Mouse (Mus musculus): ENCODE measurements around the gene Bcan. TPM values are rescaled to one million over a fixed set of nuclear protein-coding genes. Genes with fewer than 3 reads are reported as not detected.

Gene Bcan
- polyA plus RNA-seq, 1 experiment from 2014 or later: 0.18 TPM

- WGBS: 85% methylated on average over 5 of the region's 5 CpGs
- Histone ChIP-seq H3K4me2 (ENCODE audit: low read depth, low read length) (no peak overlapping the region), H3K27me3 (replicated peaks; ENCODE audit: control insufficient read depth, insufficient read depth, low read length) (no peaks in the 10 kb centered on the region), H3K36me3 (ENCODE audit: control insufficient read depth, insufficient read depth, low read length) (no peaks in the 10 kb centered on the region), H3K9ac (ENCODE audit: low read depth, low read length) (no peak overlapping the region), H3K27ac (ENCODE audit: low read length) (no peak overlapping the region), H3K4me1 (ENCODE audit: control insufficient read depth, insufficient read depth, low read length) (peaks cover 48% of the 10 kb centered on the region), H3K4me3 (ENCODE audit: low read length) (no peak overlapping the region), H3K9me3 (ENCODE audit: control insufficient read depth, low read length) (no peaks in the 10 kb centered on the region)
- ATAC-seq: no peak
Measured at GRCm38 (mm10) chr3:87979493-87979892, 20.5 kb downstream of the Bcan start.

DNA sequence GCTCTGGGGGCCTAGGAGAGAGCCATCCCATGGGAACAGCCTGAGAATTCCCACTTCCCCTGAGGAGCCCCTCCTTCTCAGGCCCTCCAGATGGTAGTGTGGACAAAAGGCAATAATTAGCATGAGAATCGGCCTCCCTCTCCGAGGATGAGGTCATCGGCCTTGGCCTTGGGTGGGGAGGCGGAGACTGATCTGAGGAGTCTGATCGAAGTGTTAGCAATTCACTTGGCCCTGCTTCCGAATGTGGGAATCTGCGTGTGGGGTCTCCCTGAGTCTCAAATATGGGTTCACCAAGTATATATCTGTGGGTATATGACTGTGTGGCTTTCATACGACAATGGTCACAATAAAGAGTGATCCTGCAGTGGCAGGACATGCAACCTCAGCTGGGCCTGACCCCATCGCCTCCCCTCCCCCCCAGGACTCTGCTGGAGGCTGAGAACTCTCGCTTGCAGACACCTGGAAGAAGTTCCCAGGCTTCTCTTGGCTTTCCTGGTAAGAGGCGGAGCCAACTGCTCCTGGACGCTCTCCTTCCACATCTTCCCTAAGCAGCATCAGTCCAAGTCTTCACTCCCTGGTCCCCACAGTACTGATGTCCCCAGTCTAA lies 25.5 kb downstream of the Bcan start:
- H3K9me3 ChIP-seq (ENCODE audit: control insufficient read depth, low read length): no peaks in the 10 kb centered on the region
- ATAC-seq: peak; percentile 17; the same call in 1 of the 2 replicates
- H3K27me3 ChIP-seq (replicated peaks; ENCODE audit: control insufficient read depth, insufficient read depth, low read length): 0 out of 2 replicates have a peak, but pooled peaks cover 4% of the 10 kb centered on the region
- H3K4me3 ChIP-seq (ENCODE audit: low read length): peak overlapping the region; percentile 64; the same call in 1 of the 2 replicates
- H3K4me2 ChIP-seq (ENCODE audit: low read depth, low read length): peak overlapping the region; percentile 93
- H3K9ac ChIP-seq (ENCODE audit: low read depth, low read length): 0 out of 2 replicates have a peak overlapping the region, but pooled peaks have one; percentile 47
- WGBS: 24% methylated on average over 12 of the region's 12 CpGs
- peak overlapping the region; percentile 14; the same call in 1 of the 2 replicates for H3K27ac ChIP-seq (ENCODE audit: low read length)
- H3K4me1 ChIP-seq (ENCODE audit: control insufficient read depth, insufficient read depth, low read length): peaks cover 42% of the 10 kb centered on the region
- H3K36me3 ChIP-seq (ENCODE audit: control insufficient read depth, insufficient read depth, low read length): no peaks in the 10 kb centered on the region

- H3K9ac ChIP-seq (ENCODE audit: low read depth, low read length): peak overlapping the region; percentile 47; the same call in 1 of the 2 replicates
- WGBS: 51% methylated on average over 14 of the region's 14 CpGs
- H3K9me3 ChIP-seq (ENCODE audit: control insufficient read depth, low read length): no peaks in the 10 kb centered on the region
- peak overlapping the region; percentile 14; the same call in 1 of the 2 replicates for H3K27ac ChIP-seq (ENCODE audit: low read length)
- H3K36me3 ChIP-seq (ENCODE audit: control insufficient read depth, insufficient read depth, low read length): no peaks in the 10 kb centered on the region
- H3K27me3 ChIP-seq (replicated peaks; ENCODE audit: control insufficient read depth, insufficient read depth, low read length): 0 out of 2 replicates have a peak, but pooled peaks cover 4% of the 10 kb centered on the region
- peak overlapping the region; percentile 64 for H3K4me3 ChIP-seq (ENCODE audit: low read length)
- peak; percentile 0; the same call in 1 of the 2 replicates for ATAC-seq
- H3K4me2 ChIP-seq (ENCODE audit: low read depth, low read length): peak overlapping the region; percentile 93
- H3K4me1 ChIP-seq (ENCODE audit: control insufficient read depth, insufficient read depth, low read length): peaks cover 42% of the 10 kb centered on the region
Measured at GRCm38 (mm10) chr3:87973593-87974380, 26.2 kb downstream of the Bcan start.

DNA sequence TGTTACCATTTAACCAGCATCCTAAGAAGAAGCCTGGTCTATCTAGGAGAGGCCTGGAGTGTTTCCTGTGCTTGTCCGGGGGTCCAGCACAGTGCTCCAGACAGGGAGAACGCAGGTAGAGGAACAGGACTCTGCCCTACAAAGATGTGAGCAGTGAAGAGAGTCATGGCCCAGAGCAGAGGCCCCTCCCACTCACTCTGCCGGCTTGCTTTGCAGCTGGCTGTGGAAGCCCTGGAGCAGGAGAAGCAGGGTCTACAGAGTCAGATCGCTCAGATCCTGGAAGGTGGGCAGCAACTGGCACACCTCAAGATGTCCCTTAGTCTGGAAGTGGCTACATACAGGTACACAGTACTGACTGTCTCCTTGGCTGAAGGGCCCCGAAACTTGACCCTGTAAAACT lies 27.3 kb downstream of the Bcan start:
- 24% methylated on average over 5 of the region's 5 CpGs for WGBS
- H3K9ac ChIP-seq (ENCODE audit: low read depth, low read length): peak overlapping the region; percentile 82
- peak overlapping the region; percentile 33; the same call in 1 of the 2 replicates for H3K27ac ChIP-seq (ENCODE audit: low read length)
- peak overlapping the region; percentile 64 for H3K4me3 ChIP-seq (ENCODE audit: low read length)
- H3K36me3 ChIP-seq (ENCODE audit: control insufficient read depth, insufficient read depth, low read length): no peaks in the 10 kb centered on the region
- no peaks in the 10 kb centered on the region for H3K9me3 ChIP-seq (ENCODE audit: control insufficient read depth, low read length)
- H3K4me1 ChIP-seq (ENCODE audit: control insufficient read depth, insufficient read depth, low read length): peaks cover 42% of the 10 kb centered on the region
- no peak for ATAC-seq
- 0 out of 2 replicates have a peak, but pooled peaks cover 4% of the 10 kb centered on the region for H3K27me3 ChIP-seq (replicated peaks; ENCODE audit: control insufficient read depth, insufficient read depth, low read length)
- H3K4me2 ChIP-seq (ENCODE audit: low read depth, low read length): peak overlapping the region; percentile 93

DNA sequence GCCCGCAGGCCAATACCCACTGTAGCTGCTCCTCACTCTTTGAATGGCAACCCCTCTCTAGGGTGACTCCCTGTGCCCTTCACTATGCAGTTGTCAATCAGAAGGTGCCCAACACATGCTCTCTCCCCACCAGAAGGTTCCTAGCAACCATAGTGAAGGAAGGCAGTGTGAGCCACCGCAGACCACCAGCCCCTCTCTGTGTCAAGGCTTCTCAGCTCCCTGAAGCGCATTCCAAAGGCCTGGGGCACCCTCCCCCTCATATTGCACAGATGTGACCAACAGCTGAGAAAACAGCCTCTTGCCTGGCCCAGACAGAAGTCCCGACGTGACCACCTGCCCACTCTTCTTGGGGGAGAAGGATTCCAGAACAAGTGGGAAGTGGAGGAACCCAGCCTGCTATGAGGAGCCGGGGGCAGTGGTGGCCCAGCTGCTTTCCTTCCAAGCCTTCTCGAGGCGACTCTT lies 27.8 kb downstream of the Bcan start:
- peak overlapping the region; percentile 93 for H3K4me2 ChIP-seq (ENCODE audit: low read depth, low read length)
- peak overlapping the region; percentile 64 for H3K4me3 ChIP-seq (ENCODE audit: low read length)
- H3K27me3 ChIP-seq (replicated peaks; ENCODE audit: control insufficient read depth, insufficient read depth, low read length): 0 out of 2 replicates have a peak, but pooled peaks cover 4% of the 10 kb centered on the region
- no peaks in the 10 kb centered on the region for H3K9me3 ChIP-seq (ENCODE audit: control insufficient read depth, low read length)
- H3K27ac ChIP-seq (ENCODE audit: low read length): 0 out of 2 replicates have a peak overlapping the region, but pooled peaks have one; percentile 17
- WGBS: 20% methylated on average over 8 of the region's 8 CpGs
- H3K36me3 ChIP-seq (ENCODE audit: control insufficient read depth, insufficient read depth, low read length): no peaks in the 10 kb centered on the region
- no peak for ATAC-seq
- peak overlapping the region; percentile 82 for H3K9ac ChIP-seq (ENCODE audit: low read depth, low read length)
- H3K4me1 ChIP-seq (ENCODE audit: control insufficient read depth, insufficient read depth, low read length): peaks cover 42% of the 10 kb centered on the region

GRCm38 (mm10) chr3:87971489-87972202 lies 28.4 kb downstream of the Bcan start:
- Histone ChIP-seq H3K4me1 (ENCODE audit: control insufficient read depth, insufficient read depth, low read length) (peaks cover 42% of the 10 kb centered on the region), H3K4me2 (ENCODE audit: low read depth, low read length) (peak overlapping the region; percentile 93), H3K27me3 (replicated peaks; ENCODE audit: control insufficient read depth, insufficient read depth, low read length) (0 out of 2 replicates have a peak, but pooled peaks cover 4% of the 10 kb centered on the region), H3K9me3 (ENCODE audit: control insufficient read depth, low read length) (no peaks in the 10 kb centered on the region), H3K4me3 (ENCODE audit: low read length) (peak overlapping the region; percentile 64), H3K27ac (ENCODE audit: low read length) (peak overlapping the region; percentile 74), H3K36me3 (ENCODE audit: control insufficient read depth, insufficient read depth, low read length) (no peaks in the 10 kb centered on the region), H3K9ac (ENCODE audit: low read depth, low read length) (peak overlapping the region; percentile 82)
- peak; percentile 12 for ATAC-seq
- 2% methylated on average over 58 of the region's 60 CpGs for WGBS

GRCm38 (mm10) chr3:87970939-87971488 lies 29.0 kb downstream of the Bcan start, which contains the start of gene Nes:
Nes (plus strand) TSS chr3:87971078.
- ATAC-seq: peak; percentile 78
- Histone ChIP-seq H3K9ac (ENCODE audit: low read depth, low read length) (peak within 1 kb of the TSS; percentile 82), H3K4me1 (ENCODE audit: control insufficient read depth, insufficient read depth, low read length) (peaks cover 42% of the 10 kb centered on the region), H3K27me3 (replicated peaks; ENCODE audit: control insufficient read depth, insufficient read depth, low read length) (0 out of 2 replicates have a peak, but pooled peaks cover 4% of the 10 kb centered on the region), H3K4me3 (ENCODE audit: low read length) (peak within 1 kb of the TSS; percentile 64), H3K4me2 (ENCODE audit: low read depth, low read length) (peak within 1 kb of the TSS; percentile 93), H3K27ac (ENCODE audit: low read length) (peak within 1 kb of the TSS; percentile 74), H3K36me3 (ENCODE audit: control insufficient read depth, insufficient read depth, low read length) (no peaks in the 10 kb centered on the region), H3K9me3 (ENCODE audit: control insufficient read depth, low read length) (no peaks in the 10 kb centered on the region)
- under 1% methylated on average over 44 of the region's 44 CpGs for WGBS

- peaks cover 42% of the 10 kb centered on the region for H3K4me1 ChIP-seq (ENCODE audit: control insufficient read depth, insufficient read depth, low read length)
- peak overlapping the region; percentile 45; the same call in 1 of the 2 replicates for H3K27ac ChIP-seq (ENCODE audit: low read length)
- ATAC-seq: peak; percentile 18; the same call in 1 of the 2 replicates
- peak overlapping the region; percentile 82 for H3K9ac ChIP-seq (ENCODE audit: low read depth, low read length)
- H3K27me3 ChIP-seq (replicated peaks; ENCODE audit: control insufficient read depth, insufficient read depth, low read length): 0 out of 2 replicates have a peak, but pooled peaks cover 4% of the 10 kb centered on the region
- 1% methylated on average over 21 of the region's 21 CpGs for WGBS
- H3K36me3 ChIP-seq (ENCODE audit: control insufficient read depth, insufficient read depth, low read length): no peaks in the 10 kb centered on the region
- peak overlapping the region; percentile 64 for H3K4me3 ChIP-seq (ENCODE audit: low read length)
- H3K4me2 ChIP-seq (ENCODE audit: low read depth, low read length): peak overlapping the region; percentile 93
- no peaks in the 10 kb centered on the region for H3K9me3 ChIP-seq (ENCODE audit: control insufficient read depth, low read length)
Measured at GRCm38 (mm10) chr3:87970184-87970938, 29.7 kb downstream of the Bcan start.
